Mouse (Mus musculus): ENCODE measurements around the gene Clec2l.

GRCm38 (mm10) chr6:38627486-38627885 is 35.4 kb upstream of the Clec2l start:
- TF ChIP-seq POLR2A (IDR thresholded peaks at IDR 0.05; ENCODE audit: insufficient read depth, low read depth, low read length), result no peak
- TF ChIP-seq CTCF (IDR thresholded peaks at IDR 0.05), result no peak
